Mouse (Mus musculus): ENCODE data around the gene Mapkap1. TPM values are rescaled to one million over a fixed set of nuclear protein-coding genes. Genes with fewer than 3 reads are reported as not detected.

The Mapkap1 gene
- polyA plus RNA-seq, 1 experiment from 2014 or later, result 25.9 TPM

GRCm38 (mm10) chr2:34372305-34373301 is 34.0 kb upstream of the Mapkap1 start, which contains the start of gene Pbx3:
Gene Pbx3 (minus strand): TSS chr2:34373142.
- Histone ChIP-seq H3K9me3 (replicated peaks; ENCODE audit: control insufficient read depth, low read length) (no peaks in the 10 kb centered on the region), H3K36me3 (ENCODE audit: control insufficient read depth, insufficient read depth) (no peaks in the 10 kb centered on the region), H3K27me3 (ENCODE audit: control insufficient read depth, insufficient read depth, low read depth, low read length) (no peaks in the 10 kb centered on the region), H3K4me3 (ENCODE audit: low read depth, low read length) (peak within 1 kb of the TSS; percentile 96), H3K9ac (ENCODE audit: low read depth, low read length) (peak within 1 kb of the TSS; percentile 92), H3K4me2 (ENCODE audit: low read depth, low read length) (peak within 1 kb of the TSS; percentile 95), H3K27ac (ENCODE audit: low read length) (peak within 1 kb of the TSS; percentile 99), H3K4me1 (ENCODE audit: control insufficient read depth, low read depth, low read length) (peaks cover 19% of the 10 kb centered on the region)
- peak; percentile 88 for ATAC-seq (ENCODE audit: low read depth)
- under 1% methylated on average over 75 of the region's 102 CpGs for WGBS (ENCODE audit: insufficient replicate concordance)

- H3K9me3 ChIP-seq (replicated peaks; ENCODE audit: control insufficient read depth, low read length), result no peaks in the 10 kb centered on the region
- peak overlapping the region; percentile 96 for H3K4me3 ChIP-seq (ENCODE audit: low read depth, low read length)
- H3K27ac ChIP-seq (ENCODE audit: low read length), result no peak overlapping the region
- H3K9ac ChIP-seq (ENCODE audit: low read depth, low read length), result no peak overlapping the region; the same call in 1 of the 2 replicates
- ATAC-seq (ENCODE audit: low read depth), result no peak
- no peaks in the 10 kb centered on the region for H3K27me3 ChIP-seq (ENCODE audit: control insufficient read depth, insufficient read depth, low read depth, low read length)
- H3K4me1 ChIP-seq (ENCODE audit: control insufficient read depth, low read depth, low read length), result peaks cover 19% of the 10 kb centered on the region
- 55% methylated on average over 3 of the region's 3 CpGs for WGBS (ENCODE audit: insufficient replicate concordance)
- H3K36me3 ChIP-seq (ENCODE audit: control insufficient read depth, insufficient read depth), result no peaks in the 10 kb centered on the region
- H3K4me2 ChIP-seq (ENCODE audit: low read depth, low read length), result peak overlapping the region; percentile 95
These were observed 32.7 kb upstream of the Mapkap1 start for GRCm38 (mm10) chr2:34373886-34374285.

- H3K9me3 ChIP-seq (replicated peaks; ENCODE audit: control insufficient read depth, low read length), result no peaks in the 10 kb centered on the region
- H3K36me3 ChIP-seq (ENCODE audit: control insufficient read depth, insufficient read depth), result no peaks in the 10 kb centered on the region
- H3K4me2 ChIP-seq (ENCODE audit: low read depth, low read length), result no peak overlapping the region
- H3K9ac ChIP-seq (ENCODE audit: low read depth, low read length), result no peak overlapping the region
- H3K4me1 ChIP-seq (ENCODE audit: control insufficient read depth, low read depth, low read length), result peaks cover 19% of the 10 kb centered on the region
- ATAC-seq (ENCODE audit: low read depth), result no peak
- H3K4me3 ChIP-seq (ENCODE audit: low read depth, low read length), result no peak overlapping the region
- 64% methylated on average over 2 of the region's 2 CpGs for WGBS (ENCODE audit: insufficient replicate concordance)
- H3K27ac ChIP-seq (ENCODE audit: low read length), result no peak overlapping the region
- no peaks in the 10 kb centered on the region for H3K27me3 ChIP-seq (ENCODE audit: control insufficient read depth, insufficient read depth, low read depth, low read length)
These were observed 32.2 kb upstream of the Mapkap1 start for GRCm38 (mm10) chr2:34374349-34374748.

- no peak for ATAC-seq (ENCODE audit: low read depth)
- H3K36me3 ChIP-seq (ENCODE audit: control insufficient read depth, insufficient read depth), result no peaks in the 10 kb centered on the region
- H3K9ac ChIP-seq (ENCODE audit: low read depth, low read length), result no peak overlapping the region
- no peaks in the 10 kb centered on the region for H3K27me3 ChIP-seq (ENCODE audit: control insufficient read depth, insufficient read depth, low read depth, low read length)
- H3K4me2 ChIP-seq (ENCODE audit: low read depth, low read length), result no peak overlapping the region
- WGBS (ENCODE audit: insufficient replicate concordance), result 43% methylated on average over 2 of the region's 2 CpGs
- no peak overlapping the region for H3K27ac ChIP-seq (ENCODE audit: low read length)
- H3K4me1 ChIP-seq (ENCODE audit: control insufficient read depth, low read depth, low read length), result peaks cover under 1% of the 10 kb centered on the region; the same call in 1 of the 2 replicates
- H3K9me3 ChIP-seq (replicated peaks; ENCODE audit: control insufficient read depth, low read length), result no peaks in the 10 kb centered on the region
- H3K4me3 ChIP-seq (ENCODE audit: low read depth, low read length), result no peak overlapping the region
These were observed 27.6 kb upstream of the Mapkap1 start for GRCm38 (mm10) chr2:34378930-34379329.

GRCm38 (mm10) chr2:34399535-34399934 is 7.0 kb upstream of the Mapkap1 start:
- ATAC-seq (ENCODE audit: low read depth), result no peak
- Histone ChIP-seq H3K27me3 (ENCODE audit: control insufficient read depth, insufficient read depth, low read depth, low read length) (no peaks in the 10 kb centered on the region), H3K4me3 (ENCODE audit: low read depth, low read length) (no peak overlapping the region), H3K36me3 (ENCODE audit: control insufficient read depth, insufficient read depth) (no peaks in the 10 kb centered on the region), H3K4me2 (ENCODE audit: low read depth, low read length) (no peak overlapping the region), H3K9me3 (replicated peaks; ENCODE audit: control insufficient read depth, low read length) (no peaks in the 10 kb centered on the region), H3K9ac (ENCODE audit: low read depth, low read length) (no peak overlapping the region), H3K4me1 (ENCODE audit: control insufficient read depth, low read depth, low read length) (no peaks in the 10 kb centered on the region), H3K27ac (ENCODE audit: low read length) (no peak overlapping the region)
- WGBS (ENCODE audit: insufficient replicate concordance), result 53% methylated on average over 4 of the region's 4 CpGs

- Histone ChIP-seq H3K4me1 (ENCODE audit: control insufficient read depth, low read depth, low read length) (peaks cover 9% of the 10 kb centered on the region), H3K27me3 (ENCODE audit: control insufficient read depth, insufficient read depth, low read depth, low read length) (no peaks in the 10 kb centered on the region), H3K9me3 (replicated peaks; ENCODE audit: control insufficient read depth, low read length) (no peaks in the 10 kb centered on the region), H3K9ac (ENCODE audit: low read depth, low read length) (peak overlapping the region; percentile 91), H3K27ac (ENCODE audit: low read length) (no peak overlapping the region; the same call in 1 of the 2 replicates), H3K4me3 (ENCODE audit: low read depth, low read length) (peak overlapping the region; percentile 91), H3K36me3 (ENCODE audit: control insufficient read depth, insufficient read depth) (no peaks in the 10 kb centered on the region), H3K4me2 (ENCODE audit: low read depth, low read length) (peak overlapping the region; percentile 73)
- no peak for ATAC-seq (ENCODE audit: low read depth)
- 28% methylated on average over 7 of the region's 7 CpGs for WGBS (ENCODE audit: insufficient replicate concordance)
These were observed 1.0 kb downstream of the Mapkap1 start for GRCm38 (mm10) chr2:34407596-34407995.

- ATAC-seq (ENCODE audit: low read depth), result no peak
- Histone ChIP-seq H3K9ac (ENCODE audit: low read depth, low read length) (no peak overlapping the region), H3K27me3 (ENCODE audit: control insufficient read depth, insufficient read depth, low read depth, low read length) (no peaks in the 10 kb centered on the region), H3K27ac (ENCODE audit: low read length) (no peak overlapping the region), H3K4me2 (ENCODE audit: low read depth, low read length) (no peak overlapping the region), H3K9me3 (replicated peaks; ENCODE audit: control insufficient read depth, low read length) (no peaks in the 10 kb centered on the region), H3K4me1 (ENCODE audit: control insufficient read depth, low read depth, low read length) (peaks cover 9% of the 10 kb centered on the region), H3K36me3 (ENCODE audit: control insufficient read depth, insufficient read depth) (no peaks in the 10 kb centered on the region), H3K4me3 (ENCODE audit: low read depth, low read length) (no peak overlapping the region)
- 85% methylated on average over 10 of the region's 10 CpGs for WGBS (ENCODE audit: insufficient replicate concordance)
These were observed 1.8 kb downstream of the Mapkap1 start for GRCm38 (mm10) chr2:34408341-34408740.

GRCm38 (mm10) chr2:34409741-34410340 is 3.3 kb downstream of the Mapkap1 start:
- 70% methylated on average over 5 of the region's 5 CpGs for WGBS (ENCODE audit: insufficient replicate concordance)
- no peak for ATAC-seq (ENCODE audit: low read depth)
- H3K27ac ChIP-seq (ENCODE audit: low read length), result no peak overlapping the region

GRCm38 (mm10) chr2:34420256-34420655 is 13.7 kb downstream of the Mapkap1 start:
- Histone ChIP-seq H3K9me3 (replicated peaks; ENCODE audit: control insufficient read depth, low read length) (no peaks in the 10 kb centered on the region), H3K27me3 (ENCODE audit: control insufficient read depth, insufficient read depth, low read depth, low read length) (no peaks in the 10 kb centered on the region), H3K4me2 (ENCODE audit: low read depth, low read length) (no peak overlapping the region), H3K4me3 (ENCODE audit: low read depth, low read length) (no peak overlapping the region), H3K9ac (ENCODE audit: low read depth, low read length) (no peak overlapping the region), H3K36me3 (ENCODE audit: control insufficient read depth, insufficient read depth) (no peaks in the 10 kb centered on the region), H3K4me1 (ENCODE audit: control insufficient read depth, low read depth, low read length) (no peaks in the 10 kb centered on the region), H3K27ac (ENCODE audit: low read length) (no peak overlapping the region)
- WGBS (ENCODE audit: insufficient replicate concordance), result 45% methylated on average over 1 of the region's 1 CpGs
- peak; percentile 47; the same call in 1 of the 2 replicates for ATAC-seq (ENCODE audit: low read depth)

More at GRCm38 (mm10) chr2:34409741-34410340, 3.3 kb downstream of the Mapkap1 start:
- no peaks in the 10 kb centered on the region for H3K36me3 ChIP-seq (ENCODE audit: control insufficient read depth, insufficient read depth)
- H3K27me3 ChIP-seq (ENCODE audit: control insufficient read depth, insufficient read depth, low read depth, low read length), result no peaks in the 10 kb centered on the region
- no peaks in the 10 kb centered on the region for H3K9me3 ChIP-seq (replicated peaks; ENCODE audit: control insufficient read depth, low read length)
- H3K9ac ChIP-seq (ENCODE audit: low read depth, low read length), result no peak overlapping the region
- no peak overlapping the region for H3K4me3 ChIP-seq (ENCODE audit: low read depth, low read length)
- peaks cover 9% of the 10 kb centered on the region for H3K4me1 ChIP-seq (ENCODE audit: control insufficient read depth, low read depth, low read length)
- H3K4me2 ChIP-seq (ENCODE audit: low read depth, low read length), result no peak overlapping the region
